Mouse (Mus musculus) intestine, embryonic 16.5 days (tissue): ENCODE results near the gene Exosc10. TPM values are rescaled to one million over a fixed set of nuclear protein-coding genes. Genes with fewer than 3 reads are reported as not detected.

ENCODE experiments used
- ATAC-seq: fragments of 200-750 bp; cut with Nextera tagmentation; 2 replicates; pipeline ENCODE4 v1.8.0; 2017; ENCODE audit warnings: moderate TSS enrichment, moderate library complexity
- H3K27ac ChIP-seq: fragments of 300-500 bp; sonication (generic); 2 replicates; pipeline ENCODE4 v1.5.1; 2014; ENCODE audit warnings: mild to moderate bottlenecking, low read length
- H3K27me3 ChIP-seq: fragments of 300-500 bp; sonication (generic); replicated peaks from 2 replicates; pipeline ENCODE4 v1.6.1; 2014; ENCODE audit warnings: low read length, control low read depth, mixed read lengths; ENCODE audit not compliant: control insufficient read depth, insufficient read depth
- H3K36me3 ChIP-seq: fragments of 300-500 bp; sonication (generic); 2 replicates; pipeline ENCODE4 v1.6.1; 2014; ENCODE audit warnings: low read length, control low read depth; ENCODE audit not compliant: control insufficient read depth, insufficient read depth
- H3K4me1 ChIP-seq: fragments of 300-500 bp; sonication (generic); 2 replicates; pipeline ENCODE4 v1.6.1; 2014; ENCODE audit warnings: low read length, control low read depth, mixed read lengths; ENCODE audit not compliant: control insufficient read depth, insufficient read depth
- H3K4me2 ChIP-seq: fragments of 300-500 bp; sonication (generic); 2 replicates; pipeline ENCODE4 v1.6.1; 2014; ENCODE audit warnings: low read depth, low read length, control low read depth
- H3K4me3 ChIP-seq: fragments of 300-500 bp; sonication (generic); 2 replicates; pipeline ENCODE4 v1.5.1; 2014; ENCODE audit warnings: mild to moderate bottlenecking, low read length
- H3K9ac ChIP-seq: fragments of 300-500 bp; sonication (generic); 2 replicates; pipeline ENCODE4 v1.6.1; 2014; ENCODE audit warnings: low read depth, low read length
- H3K9me3 ChIP-seq: fragments of 300-500 bp; sonication (generic); 2 replicates; pipeline ENCODE4 v1.6.1; 2016; ENCODE audit warnings: low read length, control low read depth; ENCODE audit not compliant: control insufficient read depth
- WGBS: fragments of 180-500 bp; shearing (Covaris S2); extraction: QIAGEN DNeasy Blood & Tissue Kit; methylation state at CpG from one replicate; pipeline ENCODE4 v1.1.7; 2014; 5-methylcytosine and 5-hydroxymethylcytosine counted together
- polyA plus RNA-seq: library from polyadenylated mRNA; unstranded; fragments of >200 nt; fragmentation: Nextera tagmentation; extraction: Ambion mirVana; gene quantifications from 2 replicates; pipeline ENCODE4 v1.2.1, GENCODE M21; 2015

The Exosc10 gene
- polyA plus RNA-seq, 1 experiment from 2014 or later, result 72.0 TPM

- no peak overlapping the region for H3K4me3 ChIP-seq
- peaks cover 9% of the 10 kb centered on the region for H3K36me3 ChIP-seq
- H3K4me1 ChIP-seq, result no peaks in the 10 kb centered on the region
- no peak for ATAC-seq
- WGBS, result 91% methylated on average over 10 of the region's 10 CpGs
- H3K9me3 ChIP-seq, result no peaks in the 10 kb centered on the region
- no peak overlapping the region for H3K4me2 ChIP-seq
- no peaks in the 10 kb centered on the region for H3K27me3 ChIP-seq
- H3K9ac ChIP-seq, result no peak overlapping the region
- no peak overlapping the region for H3K27ac ChIP-seq
These were observed 30.9 kb upstream of the Exosc10 start for GRCm38 (mm10) chr4:148527158-148527910.

DNA sequence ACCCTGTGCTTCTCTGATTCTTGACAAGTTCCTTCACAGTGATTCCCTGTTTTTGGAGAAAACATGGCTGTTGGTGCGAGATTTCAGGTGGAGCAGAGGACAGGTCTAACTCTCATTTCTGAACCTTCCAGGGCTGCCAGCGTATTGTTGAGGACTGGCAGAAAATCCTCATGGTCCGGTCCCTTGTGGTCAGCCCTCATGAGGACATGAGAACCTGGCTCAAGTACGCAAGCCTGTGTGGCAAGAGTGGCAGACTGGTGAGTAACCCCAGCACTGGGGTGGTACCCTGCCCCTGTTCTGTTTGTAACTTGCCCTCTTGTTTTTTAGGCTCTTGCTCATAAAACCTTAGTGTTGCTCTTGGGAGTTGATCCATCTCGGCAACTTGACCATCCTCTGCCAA lies 27.9 kb upstream of the Exosc10 start:
- Histone ChIP-seq H3K9ac (no peak overlapping the region), H3K9me3 (no peaks in the 10 kb centered on the region), H3K4me3 (no peak overlapping the region), H3K27ac (no peak overlapping the region), H3K4me1 (no peaks in the 10 kb centered on the region), H3K36me3 (peaks cover 16% of the 10 kb centered on the region), H3K27me3 (no peaks in the 10 kb centered on the region), H3K4me2 (no peak overlapping the region)
- no peak for ATAC-seq
- WGBS, result 93% methylated on average over 5 of the region's 5 CpGs

GRCm38 (mm10) chr4:148530778-148531177 lies 27.5 kb upstream of the Exosc10 start:
- peaks cover 14% of the 10 kb centered on the region for H3K36me3 ChIP-seq

GRCm38 (mm10) chr4:148531341-148531740 lies 26.9 kb upstream of the Exosc10 start:
- WGBS, result 77% methylated on average over 4 of the region's 4 CpGs

More at GRCm38 (mm10) chr4:148530778-148531177, 27.5 kb upstream of the Exosc10 start:
- H3K4me1 ChIP-seq, result no peaks in the 10 kb centered on the region
- no peak overlapping the region for H3K4me2 ChIP-seq
- H3K4me3 ChIP-seq, result no peak overlapping the region
- no peak for ATAC-seq
- no peaks in the 10 kb centered on the region for H3K9me3 ChIP-seq
- H3K27me3 ChIP-seq, result no peaks in the 10 kb centered on the region
- H3K9ac ChIP-seq, result no peak overlapping the region
- no peak overlapping the region for H3K27ac ChIP-seq
- 86% methylated on average over 6 of the region's 6 CpGs for WGBS

DNA sequence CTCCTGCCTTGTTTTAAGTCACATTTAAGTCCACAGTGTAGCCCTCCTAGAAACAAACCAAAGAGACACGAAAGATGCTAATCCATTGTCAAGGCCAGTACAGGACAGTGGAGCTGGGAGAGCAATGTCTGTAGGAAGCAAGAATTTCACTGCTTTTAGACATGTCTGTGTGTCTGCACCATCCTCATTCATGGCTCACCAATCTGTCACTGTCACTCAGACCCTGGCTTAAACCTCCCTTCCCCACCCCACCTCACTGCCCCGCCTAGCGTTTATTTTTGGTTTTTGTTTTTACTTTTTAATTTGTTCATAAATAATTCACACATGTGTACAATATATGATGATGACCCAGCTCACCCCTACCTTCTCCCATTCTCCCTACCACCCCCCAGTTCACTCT lies 25.7 kb upstream of the Exosc10 start:
- 94% methylated on average over 3 of the region's 3 CpGs for WGBS
- ATAC-seq, result no peak
- H3K4me1 ChIP-seq, result no peaks in the 10 kb centered on the region
- no peaks in the 10 kb centered on the region for H3K9me3 ChIP-seq
- peaks cover 12% of the 10 kb centered on the region for H3K36me3 ChIP-seq
- H3K4me2 ChIP-seq, result no peak overlapping the region
- H3K9ac ChIP-seq, result no peak overlapping the region
- no peaks in the 10 kb centered on the region for H3K27me3 ChIP-seq
- no peak overlapping the region for H3K4me3 ChIP-seq
- no peak overlapping the region for H3K27ac ChIP-seq

More at GRCm38 (mm10) chr4:148531341-148531740, 26.9 kb upstream of the Exosc10 start:
- Histone ChIP-seq H3K4me2 (no peak overlapping the region), H3K4me1 (no peaks in the 10 kb centered on the region), H3K36me3 (peaks cover 12% of the 10 kb centered on the region), H3K27ac (no peak overlapping the region), H3K27me3 (no peaks in the 10 kb centered on the region), H3K9me3 (no peaks in the 10 kb centered on the region), H3K4me3 (no peak overlapping the region), H3K9ac (no peak overlapping the region)
- no peak for ATAC-seq

DNA sequence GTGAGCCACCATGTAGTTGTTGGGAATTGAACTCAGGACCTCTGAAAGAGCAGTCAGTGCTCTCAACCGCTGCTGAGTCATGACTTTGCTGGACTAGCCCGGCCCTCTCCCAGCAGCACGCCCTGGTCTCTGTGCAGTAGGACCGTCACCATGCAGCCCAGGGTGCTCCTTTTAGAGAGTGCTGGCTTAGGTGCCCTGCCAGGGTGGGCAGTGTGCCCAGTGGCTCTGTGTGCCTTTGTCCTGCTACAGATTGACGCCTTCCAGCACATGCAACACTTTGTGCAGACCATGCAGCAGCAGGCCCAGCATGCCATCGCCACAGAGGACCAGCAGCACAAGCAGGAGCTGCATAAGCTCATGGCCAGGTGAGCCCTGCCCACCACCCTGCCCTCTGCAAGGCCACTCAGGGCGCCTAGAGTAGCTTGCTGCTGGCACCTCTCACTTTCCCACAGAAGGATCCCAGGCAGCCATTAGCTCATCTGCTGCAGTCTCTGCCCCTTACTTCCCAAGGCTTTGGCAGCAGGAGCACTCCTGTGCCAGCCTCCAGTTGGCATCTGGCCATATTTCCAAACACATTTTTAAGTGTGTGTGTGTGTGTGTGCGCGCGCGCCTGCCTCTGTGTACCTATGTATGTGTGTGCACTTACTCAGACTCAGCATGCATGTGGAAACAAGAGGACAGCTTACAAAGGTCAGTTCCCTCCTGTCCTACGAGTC lies 24.5 kb upstream of the Exosc10 start:
- H3K4me2 ChIP-seq, result no peak overlapping the region
- no peak overlapping the region for H3K9ac ChIP-seq
- WGBS, result 86% methylated on average over 12 of the region's 12 CpGs
- H3K27ac ChIP-seq, result no peak overlapping the region
- H3K9me3 ChIP-seq, result no peaks in the 10 kb centered on the region
- ATAC-seq, result no peak
- H3K4me3 ChIP-seq, result no peak overlapping the region
- H3K27me3 ChIP-seq, result no peaks in the 10 kb centered on the region
- H3K36me3 ChIP-seq, result peaks cover 19% of the 10 kb centered on the region
- H3K4me1 ChIP-seq, result no peaks in the 10 kb centered on the region

GRCm38 (mm10) chr4:148535876-148536275 lies 22.4 kb upstream of the Exosc10 start:
- Histone ChIP-seq H3K9me3 (no peaks in the 10 kb centered on the region), H3K27ac (no peak overlapping the region), H3K4me3 (no peak overlapping the region), H3K27me3 (no peaks in the 10 kb centered on the region), H3K4me2 (no peak overlapping the region), H3K36me3 (peaks cover 24% of the 10 kb centered on the region), H3K9ac (no peak overlapping the region), H3K4me1 (no peaks in the 10 kb centered on the region)
- ATAC-seq, result no peak
- 92% methylated on average over 3 of the region's 3 CpGs for WGBS

- H3K4me2 ChIP-seq, result no peak overlapping the region
- no peak for ATAC-seq
- H3K4me1 ChIP-seq, result no peaks in the 10 kb centered on the region
- H3K9ac ChIP-seq, result no peak overlapping the region
- 90% methylated on average over 4 of the region's 4 CpGs for WGBS
- no peak overlapping the region for H3K27ac ChIP-seq
- H3K27me3 ChIP-seq, result no peaks in the 10 kb centered on the region
- no peaks in the 10 kb centered on the region for H3K9me3 ChIP-seq
- H3K36me3 ChIP-seq, result peaks cover 14% of the 10 kb centered on the region
- no peak overlapping the region for H3K4me3 ChIP-seq
These were observed 9.1 kb upstream of the Exosc10 start for GRCm38 (mm10) chr4:148549106-148549505.

GRCm38 (mm10) chr4:148557766-148558165 lies 463 bp upstream of the Exosc10 start:
- Histone ChIP-seq H3K9ac (peak overlapping the region; percentile 95), H3K4me1 (0 out of 2 replicates have a peak, but pooled peaks cover 2% of the 10 kb centered on the region), H3K27me3 (no peaks in the 10 kb centered on the region), H3K4me3 (peak overlapping the region; percentile 91), H3K4me2 (peak overlapping the region; percentile 77), H3K36me3 (peaks cover 25% of the 10 kb centered on the region), H3K9me3 (no peaks in the 10 kb centered on the region), H3K27ac (peak overlapping the region; percentile 90; the same call in 1 of the 2 replicates)
- WGBS, result 26% methylated on average over 6 of the region's 6 CpGs
- ATAC-seq, result peak; percentile 49
